Mouse (Mus musculus): ENCODE results near the gene Ube2c.
A peak's percentile ranks its signal among the peaks of the same experiment; 100 is the strongest.
"Not testable (repeated sequence)": the region's sequence is repeated elsewhere in the genome, so short reads cannot be mapped to it uniquely, and the experiment has no call there.

Gene Ube2c

GRCm38 (mm10) chr2:164787779-164788178, 18.1 kb downstream of the Ube2c start:
- no peak for DNase-seq (ENCODE audit: low spot score in 2 of 2)

- no peak for DNase-seq (ENCODE audit: low spot score in 2 of 2)
Measured at GRCm38 (mm10) chr2:164788411-164788810, 18.7 kb downstream of the Ube2c start.

GRCm38 (mm10) chr2:164790451-164790850, 20.8 kb downstream of the Ube2c start:
- no peak for DNase-seq (ENCODE audit: low spot score in 2 of 2)

- no peak for DNase-seq (ENCODE audit: low spot score in 2 of 2)
Measured at GRCm38 (mm10) chr2:164791841-164792261, 22.2 kb downstream of the Ube2c start.

GRCm38 (mm10) chr2:164792400-164793190, 22.9 kb downstream of the Ube2c start:
- no peak for DNase-seq (ENCODE audit: low spot score in 2 of 2)

GRCm38 (mm10) chr2:164793236-164793635, 23.5 kb downstream of the Ube2c start:
- DNase-seq (ENCODE audit: low spot score in 2 of 2), result peak; percentile 48 to 55

DNA sequence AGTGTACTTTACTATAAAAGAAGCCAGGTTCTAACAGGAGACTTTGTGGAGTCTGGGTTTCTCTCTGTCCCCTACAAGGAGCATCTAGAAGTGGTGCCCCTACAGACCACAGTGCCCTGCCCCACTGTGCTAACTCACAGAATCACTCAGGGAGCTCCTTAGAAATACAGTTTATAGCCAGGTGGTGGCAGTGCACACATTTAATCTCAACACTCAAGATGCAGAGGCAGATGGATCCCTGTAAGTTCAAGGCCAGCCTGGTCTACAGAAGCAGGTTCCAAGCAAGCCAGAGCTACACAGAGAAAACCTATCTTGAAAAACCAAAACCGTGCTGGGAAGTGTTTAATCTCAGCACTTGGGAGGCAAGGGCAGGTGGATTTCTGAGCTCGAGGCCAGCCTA, 24.1 kb downstream of the Ube2c start:
- DNase-seq (ENCODE audit: low spot score in 2 of 2), result no peak

- DNase-seq (ENCODE audit: low spot score in 2 of 2), result peak; percentile 68 to 76
Measured at GRCm38 (mm10) chr2:164794293-164794692, 24.6 kb downstream of the Ube2c start.

DNA sequence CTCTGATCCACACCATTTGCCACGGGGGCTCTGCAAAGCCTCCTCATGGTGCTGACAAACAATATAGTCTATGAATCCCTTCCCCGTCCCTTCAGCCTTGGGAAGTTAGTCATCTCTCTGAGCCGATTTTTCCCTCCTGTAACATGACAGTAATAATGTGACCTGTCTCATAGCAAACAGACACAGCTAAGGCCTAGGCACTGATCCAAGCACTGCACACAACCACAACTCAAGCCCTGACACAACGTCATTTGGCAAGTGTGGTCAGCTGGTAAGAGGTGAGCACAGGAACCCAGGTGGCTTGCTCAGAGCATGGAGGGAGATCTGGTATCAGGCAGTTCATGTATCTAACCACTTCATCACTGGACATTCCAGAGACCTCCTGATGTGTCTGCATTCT, 26.2 kb downstream of the Ube2c start:
- no peak for DNase-seq (ENCODE audit: low spot score in 2 of 2)

GRCm38 (mm10) chr2:164798554-164798953, 28.9 kb downstream of the Ube2c start:
- DNase-seq (ENCODE audit: low spot score in 2 of 2), result not testable (repeated sequence)

- DNase-seq (ENCODE audit: low spot score in 2 of 2), result no peak
Measured at GRCm38 (mm10) chr2:164800252-164801004, 30.7 kb downstream of the Ube2c start.

DNA sequence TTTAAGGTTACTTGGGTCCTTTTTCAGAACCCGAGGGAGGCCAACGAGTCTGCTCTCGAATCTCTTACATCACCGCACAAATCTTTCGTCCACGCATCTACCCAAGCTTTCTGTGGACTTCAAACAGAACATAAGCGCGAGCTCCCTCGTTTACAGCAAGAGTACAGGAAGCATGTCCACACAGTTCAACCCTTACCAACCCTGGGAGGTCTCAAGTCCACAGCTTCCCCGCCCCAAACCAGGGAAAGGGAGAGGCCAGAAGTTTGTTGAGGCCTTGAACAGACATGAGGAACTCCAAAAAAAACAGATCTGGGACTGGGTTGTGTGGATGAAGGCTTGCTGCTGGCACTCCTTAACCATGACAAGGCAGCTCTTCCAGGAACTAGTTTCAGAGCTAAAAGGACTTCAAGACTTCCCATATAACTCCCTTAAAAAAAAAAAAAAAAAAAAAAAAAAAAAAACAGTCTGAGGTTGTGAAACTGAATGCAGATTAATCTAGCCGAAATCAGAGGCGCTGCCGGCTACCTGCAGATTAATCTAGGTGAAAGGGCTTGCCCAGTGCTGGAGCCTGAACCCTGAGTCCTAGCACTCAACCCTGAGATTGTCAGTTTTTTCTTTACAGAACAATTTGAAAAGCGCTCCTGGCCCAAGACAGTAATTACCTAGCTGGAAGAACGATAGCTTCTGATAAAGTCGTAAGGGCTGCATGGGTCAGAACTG, 33.7 kb downstream of the Ube2c start:
- DNase-seq (ENCODE audit: low spot score in 2 of 2), result no peak

DNA sequence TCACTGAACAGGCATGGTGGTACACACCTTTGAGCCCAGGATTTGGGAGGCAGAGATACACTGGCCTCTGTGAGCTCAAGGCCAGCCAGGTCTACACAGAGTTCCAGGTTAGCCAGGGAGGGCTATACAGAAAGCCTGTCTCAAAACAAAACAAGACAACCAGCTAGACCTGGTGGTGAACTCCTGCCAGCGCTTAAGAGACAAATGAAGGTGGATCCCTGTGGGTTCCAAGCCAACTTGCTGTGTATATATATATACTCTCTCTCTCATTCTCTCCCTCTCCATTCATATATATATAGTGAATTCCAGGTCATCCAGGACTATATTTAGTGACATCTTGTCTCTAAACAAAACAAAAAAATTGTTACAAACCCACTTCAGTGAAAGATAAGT, 34.2 kb downstream of the Ube2c start:
- DNase-seq (ENCODE audit: low spot score in 2 of 2), result no peak

DNA sequence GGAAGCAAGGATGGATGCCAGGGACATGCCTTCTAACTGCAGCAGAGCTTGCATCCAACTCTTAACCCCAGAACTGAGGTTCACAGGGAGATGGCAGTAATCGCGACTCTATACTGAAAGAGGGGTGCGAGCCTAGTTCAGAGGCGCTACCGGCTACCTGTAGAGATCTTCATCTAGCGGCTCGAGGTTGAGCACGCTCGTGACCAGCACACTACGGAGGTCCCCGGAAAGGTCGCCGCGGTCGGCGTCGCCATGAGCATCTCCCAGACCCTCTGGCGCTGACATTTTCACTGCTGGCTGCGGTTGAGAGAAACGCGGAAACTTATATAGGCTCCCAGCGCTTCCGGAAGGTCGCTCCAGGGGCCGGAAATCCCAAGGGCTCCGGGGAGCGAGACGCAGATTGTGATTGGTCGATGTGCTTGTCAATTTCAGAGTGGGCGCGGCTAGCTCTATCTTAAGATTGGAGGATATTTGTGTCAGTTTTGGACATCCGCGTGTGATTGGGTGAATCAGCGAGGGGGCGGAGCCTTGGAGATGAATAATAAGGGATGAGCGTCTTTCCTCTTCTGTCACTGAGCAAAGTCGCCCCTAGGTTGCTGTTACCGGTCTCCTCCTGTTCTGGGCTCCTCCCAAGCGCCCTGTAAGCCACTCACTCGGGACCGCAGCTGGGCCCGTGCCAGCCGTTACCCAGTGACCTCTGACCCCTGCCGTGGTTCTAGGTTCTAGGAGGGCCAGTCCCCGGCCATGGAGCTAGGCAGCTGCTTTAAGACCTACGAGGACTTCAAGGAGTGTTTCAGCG, 35.0 kb downstream of the Ube2c start, which contains the start of the genes Acot8 and Zswim3:
Gene Acot8 (minus strand): TSS at position 350 of the 799 bp plus-strand sequence.
Gene Zswim3 (plus strand): TSS at position 566 of the 799 bp plus-strand sequence.
- peak; percentile 99 to 100 for DNase-seq (ENCODE audit: low spot score in 2 of 2)

GRCm38 (mm10) chr2:164805332-164805718, 35.6 kb downstream of the Ube2c start:
- no peak for DNase-seq (ENCODE audit: low spot score in 2 of 2)

DNA sequence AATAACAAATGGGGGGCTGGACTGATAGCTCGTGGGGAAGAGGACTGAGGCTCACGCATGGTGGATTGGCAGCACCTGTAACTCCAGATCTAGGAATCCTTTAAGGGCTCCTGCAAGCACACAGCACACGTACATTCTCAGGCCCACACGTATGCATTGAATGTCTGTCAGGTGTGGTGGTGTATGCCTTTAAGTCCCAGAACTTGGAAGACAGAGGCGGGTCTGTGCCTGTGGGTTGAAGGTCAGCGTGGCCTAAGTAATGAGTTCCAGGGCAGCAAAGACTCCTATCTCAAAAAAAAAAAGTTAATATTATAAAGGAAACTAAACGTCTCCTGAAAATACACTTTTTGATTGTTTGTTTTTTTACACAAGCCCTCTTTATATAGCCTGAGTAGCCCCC, 36.9 kb downstream of the Ube2c start:
- no peak for DNase-seq (ENCODE audit: low spot score in 2 of 2)

DNA sequence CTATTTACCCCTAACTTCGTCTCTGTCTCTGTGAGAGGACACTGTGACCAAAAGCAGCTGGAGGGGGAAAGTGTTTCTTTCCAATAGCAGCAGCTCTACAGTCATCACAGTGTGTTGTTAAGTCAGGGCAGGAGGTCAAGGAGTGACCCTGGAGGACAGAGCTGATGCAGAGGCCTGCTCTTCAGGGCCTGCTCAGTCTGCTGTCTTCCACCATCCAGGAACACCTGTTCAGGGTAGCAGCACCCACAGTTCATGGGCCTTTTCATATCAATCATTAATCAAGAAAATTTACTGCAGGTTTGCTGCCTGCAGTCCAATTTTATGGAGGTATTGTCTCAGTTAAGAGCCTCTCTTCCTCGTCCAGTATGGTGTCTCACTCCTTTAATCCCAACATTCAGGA, 43.9 kb downstream of the Ube2c start:
- DNase-seq (ENCODE audit: low spot score in 2 of 2), result no peak

DNA sequence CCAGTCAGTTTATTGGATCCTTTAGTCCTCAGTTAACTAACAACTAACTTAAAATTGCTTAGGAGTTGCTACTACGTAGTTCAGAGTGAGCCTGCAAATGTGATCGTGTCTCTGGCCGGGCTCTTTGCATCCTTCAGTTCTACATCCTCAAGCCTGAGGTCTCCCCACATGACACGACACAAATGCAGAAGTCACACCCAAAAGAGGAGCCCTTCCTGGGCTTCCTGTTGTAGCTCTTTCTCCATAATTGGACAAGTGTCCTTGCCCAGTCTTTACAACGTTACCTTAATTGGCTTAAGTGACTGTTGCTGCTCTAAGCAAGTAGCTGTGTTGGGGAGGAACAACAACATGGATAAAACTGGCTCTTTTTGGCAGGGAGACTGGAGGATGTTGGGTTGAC, 45.6 kb downstream of the Ube2c start:
- DNase-seq (ENCODE audit: low spot score in 2 of 2), result no peak

DNA sequence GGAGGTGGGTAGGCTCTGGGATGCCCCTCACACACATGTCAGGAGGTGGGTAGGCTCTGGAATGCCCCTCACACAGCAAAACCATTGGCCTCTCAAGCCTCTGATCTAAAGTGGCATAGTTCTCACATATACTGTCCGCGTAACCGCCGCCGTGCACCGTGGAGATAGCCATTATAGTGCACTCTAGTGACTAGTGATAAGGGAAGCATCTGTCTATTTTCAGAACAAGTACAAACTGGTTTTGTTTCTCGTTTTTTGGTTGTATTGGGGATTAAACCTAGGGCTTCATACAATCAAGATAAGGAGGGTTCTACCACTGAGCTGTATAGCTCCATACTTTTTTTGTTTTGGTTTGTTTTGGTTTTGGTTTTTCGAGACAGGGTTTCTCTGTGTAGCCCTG, 46.1 kb downstream of the Ube2c start:
- DNase-seq (ENCODE audit: low spot score in 2 of 2), result no peak

DNA sequence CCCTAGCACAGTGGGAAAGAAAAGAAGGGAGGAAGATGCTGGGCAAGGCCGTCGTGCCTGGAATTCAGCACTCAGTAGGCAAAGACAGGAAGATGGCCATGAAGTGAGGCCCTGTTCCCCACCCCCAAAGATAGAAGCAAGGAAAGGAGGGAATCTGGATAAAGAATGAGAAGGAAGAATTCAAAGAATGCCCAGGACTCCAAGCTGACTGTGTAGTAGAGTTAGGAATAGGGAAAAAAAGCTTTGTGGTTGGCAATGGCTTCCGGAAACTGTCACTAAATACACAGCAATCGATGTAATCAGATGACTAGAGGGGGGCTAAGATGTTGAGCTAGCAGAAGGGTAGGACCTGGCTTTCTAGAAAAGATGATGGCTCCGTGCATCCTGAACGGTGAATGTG, 47.5 kb downstream of the Ube2c start:
- no peak for DNase-seq (ENCODE audit: low spot score in 2 of 2)

DNA sequence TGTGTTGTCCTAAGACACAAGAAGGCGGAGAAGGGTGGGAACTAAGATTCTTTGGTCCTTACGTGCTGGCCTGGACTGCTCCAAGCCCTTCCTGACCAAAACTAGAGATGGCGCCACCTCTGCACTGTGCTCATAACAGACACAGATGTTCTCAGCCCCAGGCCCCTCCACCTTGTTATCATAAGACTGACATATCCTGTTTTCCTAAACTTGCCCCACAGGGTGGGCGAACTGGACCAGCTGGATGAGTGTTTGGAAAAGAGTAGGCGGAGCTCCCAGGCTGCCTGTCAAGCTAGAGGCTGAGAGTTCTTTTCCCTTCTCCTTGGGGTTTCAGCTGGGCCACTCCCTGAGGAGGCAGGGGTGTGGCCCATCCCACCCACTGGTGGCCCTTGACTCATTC, 48.0 kb downstream of the Ube2c start:
- no peak for DNase-seq (ENCODE audit: low spot score in 2 of 2)
